Mouse (Mus musculus): Measurements from ENCODE around the gene Scgb2b18. TPM values are rescaled to one million over a fixed set of nuclear protein-coding genes. Genes with fewer than 3 reads are reported as not detected.
"Not testable (repeated sequence)": the region's sequence is repeated elsewhere in the genome, so short reads cannot be mapped to it uniquely, and the experiment has no call there.

The Scgb2b18 gene
- total RNA-seq (2014; fragmentation: Nextera tagmentation) (not detected in 2 replicates), total RNA-seq (2017) (not detected in 2 replicates), polyA plus RNA-seq (2012) (not detected in 2 replicates)

GRCm38 (mm10) chr7:33173764-33174163 lies at the start of gene Scgb2b18:
Gene Scgb2b18, minus strand, starts transcription at chr7:33173864.
- H3K4me1 ChIP-seq (ENCODE audit: insufficient read depth, low read depth, low read length); ATAC-seq (ENCODE audit: extremely low read depth, insufficient number of reproducible peaks, low FRiP score, poor library complexity, severe bottlenecking); H3K27me3 ChIP-seq (ENCODE audit: insufficient read depth, low read length); H3K9me3 ChIP-seq (replicated peaks); DNase-seq (ENCODE audit: low spot score); H3K4me3 ChIP-seq (ENCODE audit: low read depth, low read length); H3K36me3 ChIP-seq (replicated peaks): not testable (repeated sequence)

DNA sequence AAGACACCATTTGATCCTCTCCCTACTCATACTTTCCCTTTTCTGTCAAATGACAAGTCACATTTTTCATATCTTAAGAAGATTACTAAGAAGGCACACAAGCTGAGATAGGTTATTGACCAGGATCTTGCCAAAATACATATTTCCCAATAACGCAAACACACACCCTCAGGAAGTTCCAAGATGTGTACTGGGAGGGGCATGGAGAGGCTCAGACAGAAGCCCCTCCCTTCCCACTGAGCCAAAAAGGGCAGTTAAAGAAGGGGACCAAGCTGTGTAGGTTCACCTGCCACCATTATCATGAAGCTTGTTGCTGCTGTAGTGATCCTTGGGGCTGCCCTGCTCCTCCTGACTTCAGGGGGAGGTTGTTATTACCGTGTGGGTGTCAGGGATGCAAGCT lies 11.6 kb upstream of the Scgb2b18 start, which contains the start of gene Scgb1b18:
TSS of gene Scgb1b18 (plus strand) at position 301 of the 400 bp plus-strand sequence.
- H3K27me3 ChIP-seq (ENCODE audit: insufficient read depth, low read length); H3K36me3 ChIP-seq (replicated peaks); DNase-seq (ENCODE audit: low spot score); H3K4me1 ChIP-seq (ENCODE audit: insufficient read depth, low read depth, low read length); H3K4me3 ChIP-seq (ENCODE audit: low read depth, low read length); ATAC-seq (ENCODE audit: extremely low read depth, insufficient number of reproducible peaks, low FRiP score, poor library complexity, severe bottlenecking); H3K9me3 ChIP-seq (replicated peaks): not testable (repeated sequence)

Other genes starting within 250 kb of the Scgb2b18 start
- gene Scgb2b17, start 117.3 kb downstream of the Scgb2b18 start, total RNA-seq (2014; fragmentation: Nextera tagmentation): not detected in 2 replicates
- gene Scgb2b17, start 117.3 kb downstream of the Scgb2b18 start, total RNA-seq (2017): not detected in 2 replicates
- not detected in 2 replicates for gene Scgb2b17, start 117.3 kb downstream of the Scgb2b18 start, polyA plus RNA-seq (2012)
- gene Scgb1b17, start 110.4 kb downstream of the Scgb2b18 start, total RNA-seq (2014; fragmentation: Nextera tagmentation): not detected in 2 replicates
- not detected in 2 replicates for gene Scgb1b17, start 110.4 kb downstream of the Scgb2b18 start, total RNA-seq (2017)
- not detected in 2 replicates for gene Scgb1b17, start 110.4 kb downstream of the Scgb2b18 start, polyA plus RNA-seq (2012)
- not detected in 2 replicates for gene Scgb1b18, start 11.7 kb upstream of the Scgb2b18 start, total RNA-seq (2014; fragmentation: Nextera tagmentation)
- not detected in 2 replicates for gene Scgb1b18, start 11.7 kb upstream of the Scgb2b18 start, total RNA-seq (2017)
- gene Scgb1b18, start 11.7 kb upstream of the Scgb2b18 start, polyA plus RNA-seq (2012): not detected in 2 replicates
- not detected in 2 replicates for gene Scgb2b19, start 106.5 kb upstream of the Scgb2b18 start, total RNA-seq (2014; fragmentation: Nextera tagmentation)
- gene Scgb2b19, start 106.5 kb upstream of the Scgb2b18 start, total RNA-seq (2017): not detected in 2 replicates
- not detected in 2 replicates for gene Scgb2b19, start 106.5 kb upstream of the Scgb2b18 start, polyA plus RNA-seq (2012)
- not detected in 2 replicates for gene Scgb1b19, start 113.4 kb upstream of the Scgb2b18 start, total RNA-seq (2014; fragmentation: Nextera tagmentation)
- gene Scgb1b19, start 113.4 kb upstream of the Scgb2b18 start, total RNA-seq (2017): not detected in 2 replicates
- not detected in 2 replicates for gene Scgb1b19, start 113.4 kb upstream of the Scgb2b18 start, polyA plus RNA-seq (2012)
- gene Scgb2b20, start 192.5 kb upstream of the Scgb2b18 start, total RNA-seq (2014; fragmentation: Nextera tagmentation): not detected in 2 replicates
- not detected in 2 replicates for gene Scgb2b20, start 192.5 kb upstream of the Scgb2b18 start, total RNA-seq (2017)
- gene Scgb2b20, start 192.5 kb upstream of the Scgb2b18 start, polyA plus RNA-seq (2012): not detected in 2 replicates
- not detected in 2 replicates for gene Scgb1b20, start 199.4 kb upstream of the Scgb2b18 start, total RNA-seq (2014; fragmentation: Nextera tagmentation)
- not detected in 2 replicates for gene Scgb1b20, start 199.4 kb upstream of the Scgb2b18 start, total RNA-seq (2017)
- gene Scgb1b20, start 199.4 kb upstream of the Scgb2b18 start, polyA plus RNA-seq (2012): not detected in 2 replicates

Data from G1E (cell line).